Mouse (Mus musculus) myocyte (in vitro differentiated cells): ENCODE data around the gene Mien1. TPM values are rescaled to one million over a fixed set of nuclear protein-coding genes. Genes with fewer than 3 reads are reported as not detected.
A peak's percentile ranks its signal among the peaks of the same experiment; 100 is the strongest.

Experiments
- H3K27me3 ChIP-seq: one replicate; pipeline ENCODE4 v1.6.1; 2011; ENCODE audit not compliant: control insufficient read depth, insufficient read depth, insufficient read length
- H3K36me3 ChIP-seq: one replicate; pipeline ENCODE4 v1.6.1; 2011; ENCODE audit not compliant: control insufficient read depth, insufficient read depth
- H3K4me2 ChIP-seq: one replicate; pipeline ENCODE4 v1.6.1; 2011; ENCODE audit warnings: low read depth, control low read depth
- H3K4me3 ChIP-seq: one replicate; pipeline ENCODE4 v1.5.1; 2011; ENCODE audit warnings: mild to moderate bottlenecking, control low read depth, moderate library complexity
- H3K79me2 ChIP-seq: one replicate; pipeline ENCODE4 v1.6.1; 2011; ENCODE audit not compliant: control insufficient read depth, insufficient read depth
- H3ac ChIP-seq: one replicate; pipeline ENCODE4 v1.6.1; 2011; ENCODE audit not compliant: control insufficient read depth, insufficient read length
- CEBPB ChIP-seq: IDR thresholded peaks from 2 replicates; pipeline ENCODE4 v1.6.1; 2011; ENCODE audit warnings: mild to moderate bottlenecking, moderate library complexity; ENCODE audit not compliant: poor library complexity, insufficient read depth, severe bottlenecking
- E2F4 ChIP-seq: IDR thresholded peaks from one replicate; pipeline ENCODE4 v1.6.1; 2011; ENCODE audit warnings: mild to moderate bottlenecking, control low read depth, moderate library complexity; ENCODE audit not compliant: insufficient read depth
- MAX ChIP-seq: IDR thresholded peaks from one replicate; pipeline ENCODE4 v1.6.1; 2011; ENCODE audit warnings: low read depth, mild to moderate bottlenecking, control low read depth
- MYOD1 ChIP-seq, 3 experiments: IDR thresholded peaks; one replicate each; pipeline ENCODE4 v1.6.1; 2011; ENCODE audit warnings: control low read depth in 2 of 3, low read depth in 2 of 3, mild to moderate bottlenecking in 2 of 3, moderate library complexity in 1 of 3; ENCODE audit not compliant: insufficient read length in 2 of 3, control insufficient read depth in 1 of 3
- MYOG ChIP-seq, 3 experiments: IDR thresholded peaks; one replicate each; pipeline ENCODE4 v1.6.1; 2011; ENCODE audit warnings: control low read depth in 2 of 3, low read depth in 2 of 3, mild to moderate bottlenecking in 2 of 3; ENCODE audit not compliant: insufficient read length in 2 of 3, control insufficient read depth in 1 of 3, insufficient read depth in 1 of 3
- POLR2A ChIP-seq: IDR thresholded peaks from one replicate; pipeline ENCODE4 v1.6.1; 2011; ENCODE audit warnings: low read depth, mild to moderate bottlenecking, control low read depth, moderate library complexity; ENCODE audit not compliant: insufficient read length
- POLR2AphosphoS2 ChIP-seq: IDR thresholded peaks from one replicate; pipeline ENCODE4 v1.6.1; 2011; ENCODE audit warnings: low read depth, control low read depth; ENCODE audit not compliant: insufficient read length
- REST ChIP-seq: IDR thresholded peaks from one replicate; pipeline ENCODE4 v1.6.1; 2011; ENCODE audit warnings: mild to moderate bottlenecking, control low read depth, moderate library complexity; ENCODE audit not compliant: insufficient read depth, insufficient read length
- SRF ChIP-seq: IDR thresholded peaks from one replicate; pipeline ENCODE4 v1.6.1; 2011; ENCODE audit warnings: low read depth; ENCODE audit not compliant: control insufficient read depth, insufficient read length
- TCF12 ChIP-seq: IDR thresholded peaks from one replicate; pipeline ENCODE4 v1.6.1; 2011; ENCODE audit warnings: mild to moderate bottlenecking, control low read depth; ENCODE audit not compliant: poor library complexity, insufficient read depth, severe bottlenecking
- TCF3 ChIP-seq: IDR thresholded peaks from one replicate; pipeline ENCODE4 v1.6.1; 2011; ENCODE audit warnings: low read depth, control low read depth; ENCODE audit not compliant: insufficient read length
- USF1 ChIP-seq: IDR thresholded peaks from one replicate; pipeline ENCODE4 v1.6.1; 2011; ENCODE audit warnings: low read depth, mild to moderate bottlenecking, control low read depth, moderate library complexity
- polyA plus RNA-seq: library from polyadenylated mRNA; unstranded; fragments of >200 nt; fragmentation: generic; extraction: Trizol; gene quantifications from one replicate; pipeline ENCODE4 v1.2.1, GENCODE M21; 2012; ENCODE audit warnings: missing spikeins

Mien1 gene
- polyA plus RNA-seq, 1 experiment = 112 TPM

- H3K79me2 ChIP-seq = no peaks in the 10 kb centered on the region
- no peak overlapping the region for H3K4me3 ChIP-seq
- H3K27me3 ChIP-seq = peaks cover 57% of the 10 kb centered on the region
- no peak overlapping the region for H3ac ChIP-seq
- no peak overlapping the region for H3K4me2 ChIP-seq
- TF ChIP-seq TCF12 (no peak), REST (no peak), TCF3 (no peak), POLR2AphosphoS2 (no peak), E2F4 (no peak), POLR2A (no peak), CEBPB (no peak), SRF (no peak), MAX (no peak), USF1 (no peak)
- H3K36me3 ChIP-seq = no peaks in the 10 kb centered on the region
Observed at GRCm38 (mm10) chr11:98445238-98445637, 6.4 kb upstream of the Mien1 start.

GRCm38 (mm10) chr11:98443688-98444087, 4.9 kb upstream of the Mien1 start:
- no peak overlapping the region for H3ac ChIP-seq
- H3K36me3 ChIP-seq = no peaks in the 10 kb centered on the region
- H3K79me2 ChIP-seq = no peaks in the 10 kb centered on the region
- H3K4me3 ChIP-seq = no peak overlapping the region
- peaks cover 42% of the 10 kb centered on the region for H3K27me3 ChIP-seq
- TF ChIP-seq MAX = no peak
- no peak for TF ChIP-seq REST
- no peak for TF ChIP-seq CEBPB
- TF ChIP-seq MYOG (IDR thresholded peaks at IDR 0.05; ENCODE audit: control insufficient read depth in 1 of 3, insufficient read depth in 1 of 3, insufficient read length in 2 of 3, low read depth in 2 of 3) = no peak
- no peak for TF ChIP-seq POLR2AphosphoS2
- no peak for TF ChIP-seq TCF12
- TF ChIP-seq TCF3 = no peak
- no peak for TF ChIP-seq E2F4
- no peak for TF ChIP-seq MYOD1 (IDR thresholded peaks at IDR 0.05; ENCODE audit: control insufficient read depth in 1 of 3, insufficient read length in 2 of 3, low read depth in 2 of 3)
- no peak for TF ChIP-seq SRF
- TF ChIP-seq POLR2A = no peak
- no peak for TF ChIP-seq USF1
- H3K4me2 ChIP-seq = no peak overlapping the region

GRCm38 (mm10) chr11:98437441-98437840, 1.4 kb downstream of the Mien1 start:
- Histone ChIP-seq H3ac (no peak overlapping the region), H3K36me3 (peaks cover 3% of the 10 kb centered on the region), H3K4me2 (peak overlapping the region; percentile 89), H3K27me3 (no peaks in the 10 kb centered on the region), H3K4me3 (peak overlapping the region; percentile 58), H3K79me2 (no peaks in the 10 kb centered on the region)
- TF ChIP-seq TCF12 = no peak
- no peak for TF ChIP-seq CEBPB
- TF ChIP-seq SRF = no peak
- no peak for TF ChIP-seq MYOD1 (IDR thresholded peaks at IDR 0.05; ENCODE audit: control insufficient read depth in 1 of 3, insufficient read length in 2 of 3, low read depth in 2 of 3)
- no peak for TF ChIP-seq MYOG (IDR thresholded peaks at IDR 0.05; ENCODE audit: control insufficient read depth in 1 of 3, insufficient read depth in 1 of 3, insufficient read length in 2 of 3, low read depth in 2 of 3)
- TF ChIP-seq POLR2AphosphoS2 = no peak
- TF ChIP-seq E2F4 = no peak
- no peak for TF ChIP-seq REST
- TF ChIP-seq MAX = no peak
- no peak for TF ChIP-seq TCF3
- no peak for TF ChIP-seq USF1
- no peak for TF ChIP-seq POLR2A

GRCm38 (mm10) chr11:98435723-98436122, 3.1 kb downstream of the Mien1 start:
- Histone ChIP-seq H3ac (no peak overlapping the region), H3K27me3 (no peaks in the 10 kb centered on the region), H3K79me2 (no peaks in the 10 kb centered on the region), H3K36me3 (peaks cover 10% of the 10 kb centered on the region), H3K4me2 (no peak overlapping the region), H3K4me3 (no peak overlapping the region)
- no peak for TF ChIP-seq REST
- TF ChIP-seq USF1 = no peak

GRCm38 (mm10) chr11:98431743-98432502, 6.9 kb downstream of the Mien1 start:
- no peak for TF ChIP-seq REST
- no peak for TF ChIP-seq CEBPB
- TF ChIP-seq TCF3 = no peak
- TF ChIP-seq TCF12 = no peak
- no peak for TF ChIP-seq MAX
- no peak for TF ChIP-seq POLR2AphosphoS2
- no peak overlapping the region for H3K4me3 ChIP-seq
- H3K36me3 ChIP-seq = peaks cover 26% of the 10 kb centered on the region
- H3K27me3 ChIP-seq = no peaks in the 10 kb centered on the region
- H3ac ChIP-seq = no peak overlapping the region
- no peak overlapping the region for H3K4me2 ChIP-seq
- H3K79me2 ChIP-seq = no peaks in the 10 kb centered on the region
